Mouse (Mus musculus) heart, postnatal 0 days (tissue): ENCODE measurements around the gene Pld3. TPM values are rescaled to one million over a fixed set of nuclear protein-coding genes. Genes with fewer than 3 reads are reported as not detected.

Source experiments
- ATAC-seq: fragments of 200-750 bp; cut with Nextera tagmentation; 2 replicates; pipeline ENCODE4 v1.8.0; 2017; ENCODE audit warnings: low read depth, moderate number of reproducible peaks, moderate library complexity; ENCODE audit not compliant: insufficient read depth
- DNase-seq: peaks from one replicate; pipeline ENCODE4 v3.0.0-alpha.2; 2016; ENCODE audit warnings: low spot score
- H3K27ac ChIP-seq: fragments of 300-500 bp; sonication (generic); 2 replicates; pipeline ENCODE4 v1.5.1; 2014; ENCODE audit warnings: low read depth, mild to moderate bottlenecking
- H3K27me3 ChIP-seq: fragments of 300-500 bp; sonication (generic); 2 replicates; pipeline ENCODE4 v1.6.1; 2014; ENCODE audit warnings: low read length, mixed read lengths; ENCODE audit not compliant: control insufficient read depth, insufficient read depth
- H3K36me3 ChIP-seq: fragments of 300-500 bp; sonication (generic); replicated peaks from 2 replicates; pipeline ENCODE4 v1.6.1; 2014; ENCODE audit warnings: low read length, mixed read lengths; ENCODE audit not compliant: control insufficient read depth, insufficient read depth
- H3K4me1 ChIP-seq: fragments of 300-500 bp; sonication (generic); 2 replicates; pipeline ENCODE4 v1.6.1; 2014; ENCODE audit warnings: antibody characterized with exemption; ENCODE audit not compliant: control insufficient read depth, insufficient read depth
- H3K4me2 ChIP-seq: fragments of 300-500 bp; sonication (generic); 2 replicates; pipeline ENCODE4 v1.6.1; 2014; ENCODE audit warnings: low read depth, mild to moderate bottlenecking, low read length, moderate library complexity
- H3K4me3 ChIP-seq: fragments of 300-500 bp; sonication (generic); 2 replicates; pipeline ENCODE4 v1.5.1; 2014; ENCODE audit warnings: low read depth, low read length
- H3K9ac ChIP-seq: fragments of 300-500 bp; sonication (generic); replicated peaks from 2 replicates; pipeline ENCODE4 v1.6.1; 2014; ENCODE audit warnings: low read depth, low read length, mixed read lengths
- H3K9me3 ChIP-seq: fragments of 300-500 bp; sonication (generic); replicated peaks from 2 replicates; pipeline ENCODE4 v1.6.1; 2016; ENCODE audit warnings: low read length; ENCODE audit not compliant: control insufficient read depth
- CTCF ChIP-seq: IDR thresholded peaks from 2 replicates; pipeline ENCODE4 v1.5.1; 2016; ENCODE audit warnings: antibody characterized with exemption, control low read depth, low read depth
- EP300 ChIP-seq: IDR thresholded peaks from 2 replicates; pipeline ENCODE4 v1.6.1; 2016; ENCODE audit warnings: antibody characterized with exemption, low read depth
- WGBS: fragments of 180-500 bp; shearing (Covaris S2); extraction: QIAGEN DNeasy Blood & Tissue Kit; methylation state at CpG from one replicate; pipeline ENCODE4 v1.1.7; 2014; 5-methylcytosine and 5-hydroxymethylcytosine counted together
- polyA plus RNA-seq: library from polyadenylated mRNA; unstranded; fragments of >200 nt; fragmentation: Nextera tagmentation; extraction: Ambion mirVana; gene quantifications from 2 replicates; pipeline ENCODE4 v1.2.1, GENCODE M21; 2015
- total RNA-seq: library from RNA; depleted of rRNA; stranded (reverse); fragments of >200 nt; gene quantifications from 2 replicates; pipeline ENCODE4 v1.2.3, GENCODE M21; 2014; ENCODE audit warnings: low replicate concordance

Pld3 gene
- total and polyA plus RNA-seq, 2 experiments from 2014 or later = 38.9 to 58.5 TPM

DNA sequence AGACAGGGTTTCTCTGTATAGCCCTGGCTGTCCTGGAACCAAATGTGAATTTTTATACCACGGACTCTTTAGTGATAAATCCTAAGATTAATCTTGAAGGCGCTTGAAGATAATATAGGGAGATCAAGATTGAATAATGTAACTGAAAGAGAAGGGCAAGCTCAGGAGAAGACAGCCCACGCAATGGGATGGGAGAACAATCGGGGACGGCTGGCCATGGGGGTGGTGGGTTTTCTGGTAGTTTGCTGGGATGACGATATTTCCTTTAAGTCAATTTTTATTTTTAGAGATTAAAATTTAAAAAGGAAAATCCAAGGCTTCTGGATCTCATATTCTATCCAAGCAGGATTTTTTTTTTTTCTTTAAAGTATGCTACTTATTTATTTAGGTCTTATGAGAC is 10.0 kb downstream of the Pld3 start:
- no peak for TF ChIP-seq EP300
- no peak for TF ChIP-seq CTCF
- Histone ChIP-seq H3K9ac (peak overlapping the region; percentile 63), H3K9me3 (no peaks in the 10 kb centered on the region), H3K27ac (no peak overlapping the region), H3K27me3 (no peaks in the 10 kb centered on the region), H3K36me3 (peaks cover 2% of the 10 kb centered on the region; the same call in 1 of the 2 replicates), H3K4me2 (peak overlapping the region; percentile 99), H3K4me3 (peak overlapping the region; percentile 60), H3K4me1 (peaks cover 20% of the 10 kb centered on the region)
- ATAC-seq (no peak), DNase-seq (no peak)
- WGBS = 40% methylated on average over 6 of the region's 6 CpGs

DNA sequence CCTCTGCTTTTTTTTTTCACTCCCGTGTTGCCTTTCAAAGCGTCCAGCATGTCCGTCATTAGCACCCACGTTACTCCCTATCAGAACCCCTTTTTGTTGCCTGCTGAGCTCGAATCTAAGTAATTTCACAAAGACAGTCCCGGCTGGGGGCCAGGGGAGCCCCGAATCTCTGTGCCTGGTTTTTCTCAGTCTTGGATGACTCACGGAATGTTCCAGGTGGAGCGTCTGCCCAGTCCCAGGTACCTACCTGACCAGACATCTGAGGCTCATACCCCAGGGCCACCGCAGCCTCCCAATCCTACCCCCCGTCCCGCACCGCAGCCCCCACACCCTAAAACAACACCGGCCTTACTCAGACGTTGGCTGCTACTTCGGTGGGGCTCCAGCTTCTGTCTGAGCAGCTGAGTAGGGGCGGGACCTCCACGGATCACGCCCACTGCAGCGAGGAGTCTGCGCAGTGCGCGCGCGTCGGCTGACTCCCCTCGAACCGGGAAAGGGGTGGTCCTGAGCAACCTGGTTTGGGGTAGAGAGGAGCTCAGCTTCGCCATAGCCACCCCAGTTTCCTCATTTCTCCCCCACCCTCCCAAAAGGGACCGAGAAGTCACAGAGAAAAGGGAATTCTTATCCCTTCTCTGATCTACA is 10.5 kb downstream of the Pld3 start:
- peak overlapping the region; percentile 60 for H3K4me3 ChIP-seq
- DNase-seq = peak; percentile 68
- peak; percentile 84 for ATAC-seq
- WGBS = 2% methylated on average over 30 of the region's 30 CpGs
- H3K4me1 ChIP-seq = peaks cover 20% of the 10 kb centered on the region
- H3K27ac ChIP-seq = no peak overlapping the region
- peaks cover 8% of the 10 kb centered on the region; the same call in 1 of the 2 replicates for H3K36me3 ChIP-seq
- peak overlapping the region; percentile 99 for H3K4me2 ChIP-seq
- H3K9me3 ChIP-seq = no peaks in the 10 kb centered on the region
- H3K9ac ChIP-seq = peak overlapping the region; percentile 63
- TF ChIP-seq EP300 (no peak), CTCF (no peak)
- no peaks in the 10 kb centered on the region for H3K27me3 ChIP-seq

DNA sequence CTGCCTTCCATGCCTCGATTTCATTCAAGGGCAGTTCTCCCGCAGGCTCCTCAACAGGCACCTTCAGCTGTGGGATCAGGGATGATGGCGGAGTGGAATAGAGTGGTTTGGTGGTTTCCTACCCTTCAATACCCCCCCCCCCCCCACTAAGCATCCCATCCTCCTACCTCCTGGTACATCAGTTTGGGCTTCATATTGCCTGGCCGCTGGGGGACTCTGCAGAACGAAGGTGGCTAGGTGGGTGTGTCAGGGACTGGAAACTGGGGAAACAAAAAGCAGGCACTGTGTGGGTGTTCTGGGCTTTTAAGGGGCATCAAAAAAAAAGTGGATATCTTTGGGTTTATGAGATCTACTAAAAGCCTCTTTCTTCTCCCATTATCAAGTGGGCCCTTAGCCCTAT is 11.1 kb downstream of the Pld3 start:
- Histone ChIP-seq H3K4me2 (peak overlapping the region; percentile 99), H3K27ac (no peak overlapping the region), H3K9me3 (no peaks in the 10 kb centered on the region), H3K4me1 (peaks cover 20% of the 10 kb centered on the region), H3K27me3 (no peaks in the 10 kb centered on the region), H3K9ac (peak overlapping the region; percentile 63; the same call in 1 of the 2 replicates), H3K36me3 (peaks cover 9% of the 10 kb centered on the region; the same call in 1 of the 2 replicates), H3K4me3 (peak overlapping the region; percentile 60)
- 58% methylated on average over 5 of the region's 5 CpGs for WGBS
- DNase-seq = no peak
- no peak for TF ChIP-seq EP300
- TF ChIP-seq CTCF = no peak
- ATAC-seq = no peak

DNA sequence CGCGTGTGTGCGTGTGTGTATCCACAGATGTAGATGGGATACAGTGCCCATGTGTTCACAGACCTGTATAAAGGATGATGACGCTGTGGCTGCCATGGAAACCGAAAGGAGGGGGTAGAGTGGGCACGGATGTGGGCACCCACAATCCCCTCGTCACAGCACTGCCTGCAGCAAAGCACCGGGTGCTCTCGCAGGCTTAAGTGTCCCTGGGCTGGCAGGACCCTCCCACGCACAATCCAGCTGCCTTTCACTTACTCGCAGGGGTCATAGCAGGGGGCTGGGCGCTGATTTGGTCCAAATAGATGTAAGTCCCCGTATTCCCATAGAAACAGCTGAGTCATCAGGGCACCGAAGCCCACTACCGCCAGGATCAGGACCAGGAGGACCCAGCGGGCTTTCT is 11.6 kb downstream of the Pld3 start:
- Histone ChIP-seq H3K27ac (no peak overlapping the region), H3K36me3 (peaks cover 11% of the 10 kb centered on the region; the same call in 1 of the 2 replicates), H3K4me1 (peaks cover 20% of the 10 kb centered on the region), H3K9me3 (no peaks in the 10 kb centered on the region), H3K9ac (no peak overlapping the region), H3K4me2 (peak overlapping the region; percentile 99; the same call in 1 of the 2 replicates), H3K4me3 (no peak overlapping the region), H3K27me3 (no peaks in the 10 kb centered on the region)
- TF ChIP-seq EP300 = no peak
- TF ChIP-seq CTCF = no peak
- 80% methylated on average over 16 of the region's 16 CpGs for WGBS
- no peak for ATAC-seq
- DNase-seq = no peak

DNA sequence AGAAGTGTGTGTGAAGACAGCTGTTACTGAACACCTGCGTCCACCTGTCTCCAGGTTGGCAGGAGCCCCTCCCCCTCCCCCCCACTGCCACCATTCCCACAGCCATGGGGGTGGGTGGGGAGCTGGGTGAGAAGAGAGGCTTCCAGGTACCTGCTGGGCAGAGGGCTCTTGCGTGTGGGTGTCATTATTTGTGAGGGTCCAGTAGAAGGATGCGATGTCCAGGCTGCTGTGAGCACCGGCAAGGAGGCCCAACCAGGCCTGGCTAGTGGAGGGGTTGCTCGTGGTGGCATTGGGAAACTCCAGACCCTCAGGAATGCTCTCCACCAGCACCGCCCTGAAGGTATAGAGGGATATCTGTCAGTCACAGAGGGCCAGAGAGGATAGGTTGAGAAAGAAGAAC is 12.1 kb downstream of the Pld3 start:
- H3K27me3 ChIP-seq = no peaks in the 10 kb centered on the region
- WGBS = 88% methylated on average over 6 of the region's 6 CpGs
- H3K4me1 ChIP-seq = peaks cover 20% of the 10 kb centered on the region
- TF ChIP-seq CTCF = no peak
- ATAC-seq (no peak), DNase-seq (no peak)
- H3K4me2 ChIP-seq = no peak overlapping the region
- H3K27ac ChIP-seq = no peak overlapping the region
- peaks cover 16% of the 10 kb centered on the region; the same call in 1 of the 2 replicates for H3K36me3 ChIP-seq
- H3K4me3 ChIP-seq = no peak overlapping the region
- no peak overlapping the region for H3K9ac ChIP-seq
- H3K9me3 ChIP-seq = no peaks in the 10 kb centered on the region

DNA sequence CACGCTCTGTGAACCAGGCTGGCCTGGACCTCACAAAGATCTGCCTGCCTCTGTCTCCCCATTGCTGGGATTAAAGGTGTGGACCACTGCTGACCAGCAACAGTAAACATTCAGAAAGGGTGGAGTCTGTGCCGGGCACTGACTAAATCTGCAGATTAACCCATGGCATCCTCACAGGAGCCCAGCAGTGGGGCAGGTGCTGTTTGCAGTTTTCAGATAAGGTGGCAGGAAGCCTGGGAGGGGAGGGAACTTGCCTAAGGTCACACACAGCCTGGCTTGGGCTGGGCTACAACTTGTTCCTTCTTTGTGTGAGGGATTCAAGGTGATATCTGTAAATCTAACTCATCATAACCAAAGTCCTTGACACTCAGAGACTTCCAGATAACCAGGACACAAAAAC is 12.5 kb downstream of the Pld3 start:
- Histone ChIP-seq H3K9me3 (no peaks in the 10 kb centered on the region), H3K36me3 (peaks cover 20% of the 10 kb centered on the region; the same call in 1 of the 2 replicates), H3K4me1 (peaks cover 20% of the 10 kb centered on the region), H3K27me3 (no peaks in the 10 kb centered on the region), H3K27ac (no peak overlapping the region), H3K4me2 (no peak overlapping the region), H3K9ac (no peak overlapping the region), H3K4me3 (no peak overlapping the region)
- WGBS = 58% methylated on average over 2 of the region's 2 CpGs
- DNase-seq (no peak), ATAC-seq (no peak)
- TF ChIP-seq EP300 = no peak
- no peak for TF ChIP-seq CTCF
